Mouse (Mus musculus) right cerebral cortex, postnatal 10 days (tissue): ENCODE results near the gene Itpr1.

Source experiments
- DNase-seq, 2 experiments: peaks; one replicate each; pipeline ENCODE4 v3.0.0; 2021; ENCODE audit warnings: low spot score in 2 of 2

The Itpr1 gene

DNA sequence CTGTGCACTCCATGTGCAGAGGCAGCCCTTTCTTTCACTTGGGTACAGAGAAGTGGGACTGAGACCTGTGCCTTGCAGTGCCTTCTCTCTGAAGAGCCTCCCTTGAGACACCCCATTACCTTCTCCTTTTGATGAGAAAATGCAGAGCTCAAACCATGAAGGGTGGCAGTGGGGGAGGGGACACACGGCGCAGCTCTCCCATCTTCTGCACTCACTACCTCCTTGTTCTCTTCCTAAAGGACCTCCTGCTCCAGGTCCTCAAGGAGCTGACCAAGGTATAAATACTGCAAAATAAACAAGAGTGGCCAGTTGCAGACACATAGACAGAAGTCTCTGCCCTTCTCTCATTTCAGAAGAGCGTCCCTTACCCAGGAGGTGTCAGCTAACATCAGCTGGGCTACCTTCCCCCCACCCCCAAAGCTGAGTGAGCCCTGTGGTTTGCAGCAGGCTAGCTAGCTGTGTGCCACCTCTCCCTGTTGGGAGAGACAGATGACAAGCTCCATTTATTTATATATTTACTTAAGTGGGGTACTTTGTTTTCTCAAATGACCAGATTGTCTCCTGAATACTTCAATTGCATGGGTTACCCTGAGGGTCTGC lies 255.4 kb downstream of the Itpr1 start:
- no peak for DNase-seq

DNA sequence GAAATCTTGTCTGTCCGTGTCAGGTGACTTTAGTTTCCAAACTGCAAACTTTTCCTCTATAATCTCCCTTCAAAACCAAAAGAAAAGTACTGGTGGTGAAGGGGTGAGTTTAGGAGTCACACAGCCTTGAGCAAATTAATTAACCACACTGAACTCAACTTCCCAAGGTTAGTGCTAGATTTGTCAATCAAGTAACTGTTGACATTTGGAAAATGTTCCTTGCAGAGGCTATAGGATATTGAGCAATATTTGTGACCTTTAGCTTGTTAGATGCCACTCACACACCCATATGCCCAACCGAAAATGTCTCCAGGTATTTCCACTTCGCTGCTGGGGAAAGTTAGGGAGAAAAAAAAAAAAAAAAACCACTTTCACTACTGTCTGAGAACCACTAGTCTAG lies 259.0 kb downstream of the Itpr1 start:
- DNase-seq, result no peak

DNA sequence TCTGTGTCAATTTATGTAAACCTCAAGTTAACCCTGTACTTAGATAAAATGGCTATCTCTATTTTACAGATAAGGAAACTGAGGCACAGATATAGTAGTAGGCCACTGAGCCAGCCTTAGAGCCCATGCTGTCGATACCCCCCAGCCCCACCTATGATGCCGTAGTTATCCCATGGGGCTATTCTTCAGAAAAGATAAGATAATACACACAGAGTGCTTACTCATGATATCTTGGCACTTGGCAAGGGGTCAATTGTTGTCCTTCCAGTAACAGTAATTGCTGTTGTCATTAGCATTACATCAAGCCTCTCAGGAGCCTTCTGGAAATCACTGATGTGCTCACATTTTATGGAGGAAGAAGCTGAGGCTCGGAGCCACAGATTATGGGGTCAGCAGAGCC lies 259.9 kb downstream of the Itpr1 start:
- no peak for DNase-seq

DNA sequence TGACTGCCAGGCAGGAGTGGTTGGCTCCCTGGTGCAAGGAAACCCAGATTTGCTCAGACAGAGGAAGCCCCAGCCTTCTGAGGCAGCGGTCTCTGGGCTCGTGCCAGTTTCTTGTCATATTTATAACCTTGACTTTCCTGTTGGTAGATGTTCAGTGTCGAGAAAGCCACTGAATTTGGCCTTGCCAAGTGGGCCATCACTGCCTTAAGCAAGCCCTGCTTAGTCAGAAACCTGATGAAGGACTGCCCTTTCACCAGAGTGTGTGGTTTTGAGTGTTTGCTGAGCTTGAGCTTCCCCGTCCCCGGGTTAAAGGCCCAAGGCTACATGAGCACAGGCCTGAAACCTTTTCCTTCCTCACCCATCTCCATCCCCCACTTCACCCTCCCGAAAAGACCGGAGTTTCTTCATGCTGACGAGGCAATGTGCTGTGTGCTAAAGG lies 263.9 kb downstream of the Itpr1 start:
- no peak for DNase-seq

DNA sequence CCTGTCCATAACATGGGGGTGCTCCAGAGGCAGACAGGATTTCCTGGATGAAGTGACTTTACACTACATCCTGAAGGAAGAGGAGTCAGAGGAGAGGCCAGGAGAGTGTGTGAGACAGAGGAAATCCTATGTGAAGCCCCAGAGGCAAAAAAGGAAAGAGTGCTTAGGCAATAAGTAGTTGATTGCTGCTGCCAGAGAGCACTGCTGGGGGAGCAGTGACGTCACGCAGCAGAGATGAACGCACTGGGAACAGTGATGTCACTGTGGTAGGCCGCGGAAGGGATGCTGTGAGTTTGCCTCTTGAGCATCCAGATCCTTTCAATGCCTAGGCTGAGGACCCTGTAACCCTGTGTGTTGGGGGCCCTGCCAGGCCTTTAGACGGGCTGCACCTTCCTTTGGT lies 264.7 kb downstream of the Itpr1 start:
- no peak for DNase-seq

DNA sequence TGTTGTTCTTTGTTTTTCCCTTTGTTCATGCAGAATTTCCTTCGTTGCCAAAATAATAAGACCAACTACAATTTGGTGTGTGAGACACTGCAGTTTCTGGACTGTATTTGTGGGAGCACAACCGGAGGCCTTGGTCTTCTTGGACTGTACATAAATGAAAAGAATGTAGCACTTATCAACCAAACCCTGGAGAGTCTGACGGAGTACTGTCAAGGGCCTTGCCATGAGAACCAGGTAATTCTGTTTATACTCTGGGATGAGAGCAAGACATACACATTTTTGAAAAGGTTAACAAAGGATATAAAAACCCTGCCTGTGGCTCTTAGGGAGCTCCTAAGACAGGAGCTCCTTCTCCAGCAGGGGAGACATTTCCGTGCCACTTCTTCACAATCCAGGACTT lies 268.3 kb downstream of the Itpr1 start:
- DNase-seq, result no peak

DNA sequence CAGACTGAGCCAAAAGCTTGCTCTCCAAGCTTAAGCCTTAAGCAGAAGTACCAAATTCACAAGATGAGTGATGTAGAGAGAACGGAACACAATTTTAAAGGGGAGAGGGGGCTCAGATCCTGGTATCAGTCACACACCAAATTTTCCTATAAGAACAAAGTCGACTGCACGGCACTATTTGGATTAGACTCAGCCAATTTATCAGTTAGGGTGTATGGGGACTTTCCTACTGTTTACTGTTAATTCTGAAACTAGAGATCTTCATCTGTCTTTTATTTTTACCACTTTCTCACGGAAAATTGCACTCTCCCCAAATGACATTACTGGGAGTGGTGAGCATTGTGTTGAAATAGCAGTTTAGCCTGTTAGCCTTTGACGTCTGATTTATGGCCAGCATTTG lies 269.6 kb downstream of the Itpr1 start:
- DNase-seq, result no peak

DNA sequence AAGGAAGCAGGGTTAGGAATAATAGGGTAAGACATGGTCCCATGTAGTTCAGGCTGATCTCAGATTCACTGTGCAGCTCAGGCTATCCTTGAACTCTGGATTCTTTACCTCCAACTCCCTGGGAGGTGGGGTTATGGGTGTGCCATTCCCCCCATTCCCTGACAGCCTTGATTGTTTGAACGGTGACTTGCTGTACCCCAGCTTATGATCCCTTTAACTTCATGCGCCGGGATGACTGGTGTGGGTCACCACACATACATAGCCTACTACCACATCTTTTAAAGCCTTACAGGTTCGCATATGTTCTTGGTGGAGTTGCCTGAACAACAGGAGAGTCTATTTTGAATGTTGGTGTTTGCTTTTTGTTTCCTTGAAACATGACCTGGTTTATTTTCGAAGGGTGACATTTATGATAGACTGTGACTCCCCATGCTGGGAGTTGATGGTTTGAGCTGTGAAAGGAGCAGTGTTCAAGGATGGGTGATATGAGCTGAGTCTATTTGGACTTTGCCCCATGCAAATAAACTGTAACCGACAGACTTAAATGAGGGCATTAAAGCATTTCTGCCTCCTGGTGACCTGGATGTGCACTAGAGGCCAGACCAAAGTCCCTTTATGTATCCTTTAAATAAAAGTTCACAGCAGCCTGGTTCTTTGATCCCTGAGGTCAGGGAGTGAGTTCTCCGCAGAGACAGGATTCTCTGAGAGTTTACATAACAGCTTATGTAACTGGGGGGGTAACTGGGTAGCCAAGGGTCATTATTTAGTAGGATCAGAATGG lies 273.5 kb downstream of the Itpr1 start:
- no peak for DNase-seq

DNA sequence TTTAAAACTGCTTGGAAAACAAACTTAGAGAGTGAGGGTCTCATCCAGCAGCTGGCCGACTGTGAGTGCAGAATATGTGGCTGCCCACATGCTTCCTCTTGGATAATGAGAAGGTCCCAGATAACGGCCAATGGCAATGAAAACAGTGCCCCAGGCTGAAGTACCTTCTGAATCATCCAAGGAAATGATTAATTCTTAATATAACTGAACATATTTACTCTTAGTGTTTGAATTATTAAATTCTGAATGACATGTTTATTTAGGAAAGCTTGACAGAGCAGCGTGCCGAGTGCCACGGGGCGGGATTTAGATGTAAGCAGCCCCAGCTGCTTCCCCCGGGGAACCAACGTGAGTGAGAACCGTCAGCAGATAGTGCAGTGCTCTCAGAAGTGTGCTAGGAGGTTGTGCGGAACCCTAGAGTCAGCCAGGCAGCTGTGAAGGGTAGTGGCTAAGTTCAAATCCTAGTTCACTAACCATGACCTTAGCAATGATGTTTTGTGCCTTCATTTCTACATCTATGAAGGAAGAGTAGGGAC lies 274.5 kb downstream of the Itpr1 start:
- no peak for DNase-seq

DNA sequence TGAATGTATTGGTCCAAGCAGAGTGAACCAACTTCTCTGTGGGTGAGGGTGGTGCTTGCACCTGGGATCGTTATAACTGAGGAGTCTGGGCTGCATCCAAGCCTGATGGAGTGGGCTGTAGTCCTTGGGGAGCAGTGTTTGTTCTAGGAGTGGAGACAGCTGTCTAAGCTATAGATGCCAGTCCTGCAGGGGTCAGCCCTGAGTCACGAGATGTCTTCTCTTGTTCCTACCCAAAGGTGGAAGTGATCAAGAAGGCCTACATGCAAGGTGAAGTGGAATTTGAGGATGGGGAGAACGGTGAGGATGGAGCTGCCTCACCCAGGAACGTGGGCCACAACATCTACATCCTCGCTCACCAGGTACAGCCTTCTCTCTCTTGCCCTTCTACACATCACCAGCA lies 275.4 kb downstream of the Itpr1 start:
- DNase-seq, result no peak

DNA sequence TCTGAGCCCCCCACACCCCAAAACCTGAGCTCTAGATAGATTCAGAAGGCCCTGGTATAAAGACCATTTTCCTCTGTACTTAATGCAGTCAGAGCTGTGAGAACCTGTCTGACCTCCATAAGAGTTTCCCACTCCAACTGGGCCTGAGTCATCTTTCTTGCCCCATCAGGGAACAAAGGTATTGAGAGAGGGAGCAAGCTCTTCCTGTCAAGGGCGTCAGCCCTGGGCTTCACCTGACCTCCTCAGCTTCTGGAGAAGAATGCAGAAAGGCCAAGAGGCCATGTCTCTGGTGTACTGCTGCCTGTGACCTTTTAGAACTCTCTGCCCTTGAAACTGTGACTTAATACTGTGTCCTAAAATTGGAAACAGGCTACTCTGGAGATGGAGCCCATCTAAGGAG lies 279.1 kb downstream of the Itpr1 start:
- DNase-seq, result no peak

DNA sequence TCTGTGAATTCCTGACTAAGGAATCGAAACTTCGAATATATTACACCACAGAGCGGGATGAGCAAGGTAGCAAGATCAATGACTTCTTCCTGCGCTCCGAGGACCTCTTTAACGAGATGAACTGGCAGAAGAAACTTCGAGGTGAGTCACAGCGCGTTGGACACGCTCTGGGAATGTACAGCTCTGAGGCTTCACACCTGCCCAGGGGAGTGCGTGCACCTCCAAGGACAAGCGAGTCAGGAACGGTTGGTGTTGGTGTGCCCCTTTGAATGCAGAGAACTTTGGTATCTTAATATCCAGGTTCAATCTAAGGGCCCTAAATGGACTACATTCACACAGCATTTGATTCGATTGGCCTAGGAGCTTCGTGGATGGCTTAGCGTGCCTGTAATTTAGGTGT lies 280.9 kb downstream of the Itpr1 start:
- no peak for DNase-seq

DNA sequence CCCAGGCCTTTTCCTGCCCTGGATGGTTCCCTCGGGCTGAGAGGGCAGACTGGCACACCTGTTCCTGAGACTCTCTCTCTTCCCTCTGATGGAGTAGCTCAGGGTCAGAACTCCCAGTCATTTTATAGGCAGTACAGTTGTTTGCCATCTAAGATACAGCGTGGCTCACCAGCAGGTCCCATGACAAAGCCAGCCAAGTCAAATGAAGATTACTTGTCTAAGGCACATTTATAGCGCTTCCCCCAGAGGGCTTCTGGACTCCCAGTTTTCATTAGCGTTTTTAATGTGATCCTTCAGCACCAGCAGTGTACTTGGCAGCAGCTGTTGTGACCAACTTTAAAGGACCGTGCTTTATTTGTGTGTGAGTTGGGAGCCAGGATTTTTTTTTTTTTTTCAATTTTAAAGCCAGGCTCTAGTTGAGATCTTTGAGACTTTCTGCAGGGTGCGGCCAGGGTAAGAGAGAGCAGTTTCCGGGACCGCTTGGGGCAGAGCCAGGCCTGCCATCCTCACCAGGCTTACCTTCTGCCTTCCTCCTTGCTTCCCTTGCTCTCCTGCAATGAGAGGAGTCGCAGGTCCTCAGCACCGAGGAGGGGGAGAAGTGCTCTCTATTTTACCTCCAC lies 281.4 kb downstream of the Itpr1 start:
- no peak for DNase-seq

DNA sequence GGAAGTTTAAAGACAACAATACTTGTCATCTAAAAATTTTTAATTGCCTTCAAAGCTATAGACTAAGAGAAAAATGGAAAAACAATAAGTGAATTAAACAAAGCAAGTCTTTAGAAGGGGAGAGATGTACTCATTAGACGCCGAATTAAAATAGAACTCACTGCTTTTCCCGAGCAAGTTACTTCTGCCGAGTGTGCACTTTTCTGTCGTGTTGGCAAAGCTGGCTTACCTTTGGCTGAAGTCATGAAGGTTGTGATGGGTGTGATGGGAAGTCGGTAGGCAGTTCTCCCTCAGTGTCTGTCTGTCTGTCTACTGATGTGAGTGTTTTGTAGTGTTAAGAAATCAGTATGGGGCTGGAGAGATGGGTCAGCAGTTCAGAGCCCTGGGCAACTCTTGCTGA lies 282.1 kb downstream of the Itpr1 start:
- no peak for DNase-seq

DNA sequence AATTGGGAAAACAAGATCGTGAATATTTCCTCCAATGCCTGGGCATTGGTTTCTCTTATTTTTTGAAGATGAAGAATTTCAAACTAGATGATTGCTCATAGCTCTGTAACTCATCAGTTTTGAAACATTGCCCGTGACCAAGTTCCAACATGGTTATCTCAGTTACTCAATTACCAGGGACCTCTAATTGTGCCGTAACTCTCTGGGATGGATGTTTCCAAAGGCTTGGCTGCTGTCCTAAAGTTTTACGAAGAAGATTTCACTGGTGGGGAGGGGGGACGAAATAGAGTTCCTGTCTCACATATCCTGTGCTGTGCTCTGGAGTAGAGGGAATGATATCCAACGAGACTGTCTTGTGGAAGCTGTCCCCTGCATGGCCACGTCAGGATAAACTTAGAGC lies 285.2 kb downstream of the Itpr1 start:
- no peak for DNase-seq

DNA sequence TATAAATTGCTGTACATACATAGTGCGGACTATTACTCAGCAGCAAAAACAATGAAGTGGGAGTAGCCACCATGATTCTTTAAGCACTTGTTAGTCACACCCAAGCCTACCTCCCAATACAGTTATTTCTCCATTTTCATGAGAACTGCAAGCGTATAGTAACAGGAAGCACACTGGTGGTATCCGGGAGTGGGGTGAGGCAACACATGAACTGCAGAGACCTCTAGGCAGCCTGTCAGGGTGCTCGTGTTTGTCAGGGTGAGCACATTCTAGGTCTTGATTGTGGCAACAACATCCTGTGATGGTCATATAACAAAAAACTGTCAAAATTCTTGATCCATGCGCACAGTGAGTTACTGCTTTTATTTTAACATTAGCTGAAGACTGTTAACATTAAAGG lies 290.8 kb downstream of the Itpr1 start:
- no peak for DNase-seq

DNA sequence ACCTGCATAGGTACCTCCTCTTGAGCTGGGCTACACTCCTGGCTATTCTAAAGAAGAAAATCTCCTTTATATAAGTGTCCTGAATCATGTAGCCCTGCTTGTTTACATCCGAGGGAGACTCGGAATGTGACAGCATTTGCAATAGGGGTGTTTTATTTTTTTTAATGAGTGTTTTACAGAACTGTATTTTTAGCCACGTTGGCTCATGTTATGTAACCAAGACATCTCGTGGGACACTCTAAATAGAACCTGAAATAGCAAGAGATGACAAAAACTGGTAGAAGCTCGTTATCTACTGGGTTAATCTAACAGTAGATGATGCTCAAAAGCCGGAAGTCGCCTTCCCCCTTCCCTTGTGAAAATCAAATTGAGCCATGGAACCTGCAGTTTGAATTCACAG lies 291.8 kb downstream of the Itpr1 start:
- no peak for DNase-seq

DNA sequence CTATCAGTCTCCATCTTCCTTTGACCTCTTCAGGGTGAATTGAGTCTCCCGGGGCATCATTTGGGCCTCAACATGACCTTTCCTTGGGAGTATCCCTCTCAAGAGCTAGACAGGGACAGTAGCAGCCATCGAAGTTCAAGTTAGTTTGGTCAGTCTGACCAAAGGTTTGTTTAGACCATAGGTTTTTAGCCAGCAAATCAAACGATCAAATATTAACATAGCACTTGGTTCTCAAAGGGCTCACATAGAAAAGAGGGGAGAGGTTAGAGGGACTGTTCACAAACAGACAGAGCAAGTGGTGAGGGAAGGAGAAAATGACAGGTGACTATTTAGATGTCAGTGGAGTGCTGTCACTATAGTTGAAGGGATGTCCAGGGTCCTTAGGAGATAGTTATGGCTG lies 293.3 kb downstream of the Itpr1 start:
- no peak for DNase-seq

DNA sequence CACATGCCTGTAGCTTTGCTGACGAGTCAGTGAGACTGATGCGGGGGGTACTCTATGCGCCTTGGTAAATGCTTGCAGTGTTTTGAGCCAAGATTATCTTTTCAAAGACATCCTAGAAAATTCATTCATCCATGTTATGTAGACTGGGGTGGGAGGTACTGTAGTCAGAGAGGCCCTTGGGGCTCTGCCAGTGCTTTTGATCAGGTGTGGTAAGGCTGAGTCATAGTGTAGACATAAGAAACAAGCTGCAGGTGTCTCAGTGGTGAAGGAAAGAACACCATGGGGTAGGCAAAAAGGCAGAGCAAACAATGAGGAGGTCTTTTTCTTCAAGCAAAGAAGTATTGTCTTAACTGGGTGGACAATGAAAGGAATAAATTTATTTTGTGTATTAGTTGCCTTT lies 294.4 kb downstream of the Itpr1 start:
- no peak for DNase-seq

DNA sequence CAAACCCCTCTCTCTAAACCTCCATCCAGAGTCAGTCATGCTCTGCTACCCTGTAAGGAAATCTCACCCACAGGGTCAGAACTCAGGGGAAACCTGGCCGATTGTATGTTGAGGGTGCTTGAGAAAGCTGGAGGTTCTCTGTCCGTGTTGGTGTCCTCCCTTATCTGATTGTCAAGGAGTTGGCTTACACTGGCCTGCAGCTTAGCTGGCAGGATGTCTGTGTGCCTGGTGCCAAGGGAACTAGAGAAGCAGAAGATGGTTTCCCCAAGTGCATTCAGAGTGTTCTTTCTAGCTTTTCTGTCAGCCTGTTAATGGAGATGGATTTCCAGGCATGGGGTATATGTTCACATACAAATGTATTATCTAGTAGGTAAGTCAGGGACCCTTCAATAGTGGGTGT lies 296.4 kb downstream of the Itpr1 start:
- DNase-seq, result no peak

DNA sequence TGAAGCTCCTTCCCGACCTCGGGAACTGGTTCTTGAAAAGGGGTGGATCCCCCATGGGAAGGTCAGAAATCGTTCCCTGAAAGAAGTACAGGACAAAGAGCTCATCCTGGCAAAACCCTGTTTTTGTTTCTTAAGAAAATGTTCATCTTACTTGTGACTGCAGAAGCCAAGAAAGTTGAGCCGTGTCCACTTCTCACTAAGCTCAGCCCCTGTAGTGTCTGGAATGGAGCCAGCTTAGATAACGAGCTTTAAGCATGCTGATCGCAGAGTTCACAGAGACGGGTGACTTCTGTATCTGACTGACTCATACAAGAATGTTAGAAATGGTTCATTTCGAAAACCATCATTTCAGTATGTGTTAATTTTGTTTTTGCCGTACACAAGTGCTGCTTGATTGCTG lies 297.2 kb downstream of the Itpr1 start:
- DNase-seq, result no peak

DNA sequence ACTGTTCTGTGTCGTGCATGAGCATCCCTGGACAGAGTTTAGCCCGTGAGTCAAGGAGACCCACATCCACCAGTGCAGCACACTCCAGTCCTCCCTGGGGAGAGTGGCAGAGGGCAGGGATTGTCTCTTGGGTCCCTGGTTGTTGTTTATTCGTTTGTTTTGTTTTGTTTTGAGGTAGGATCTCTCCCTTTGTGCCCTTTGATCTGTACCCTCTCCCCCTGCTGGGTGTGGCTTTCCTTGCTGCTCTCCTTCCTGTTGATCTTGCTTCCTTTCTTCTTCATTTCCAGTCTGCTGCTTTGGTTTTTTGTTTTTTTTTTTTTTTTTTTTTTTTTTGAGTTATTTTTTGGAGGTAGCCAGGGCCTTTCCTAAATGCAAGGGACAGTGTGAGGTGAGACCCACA lies 299.2 kb downstream of the Itpr1 start:
- DNase-seq, result no peak

DNA sequence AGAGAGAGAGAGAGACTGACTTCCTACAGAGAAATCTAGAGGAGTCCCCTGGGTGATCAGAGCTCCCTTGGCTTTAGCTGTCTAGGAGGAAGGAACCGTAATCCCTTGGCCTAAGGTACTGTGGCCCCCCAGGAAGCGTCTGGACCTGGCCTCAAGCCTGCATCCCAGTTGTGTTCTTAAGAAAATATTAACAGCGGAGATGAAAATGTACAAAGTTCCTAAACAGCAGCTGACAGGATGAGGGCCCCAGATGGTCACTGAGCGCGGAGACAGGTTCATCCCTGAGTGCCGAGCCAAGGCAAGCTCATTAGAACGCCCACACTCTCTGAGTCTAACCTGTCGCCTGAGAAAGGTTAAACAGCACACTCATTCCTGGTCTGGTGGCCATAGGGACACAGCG lies 300.1 kb downstream of the Itpr1 start:
- no peak for DNase-seq
